Mouse (Mus musculus) myocyte (in vitro differentiated cells): ENCODE data around the gene Ppp1r14b.

Experiments used
- MAX ChIP-seq: IDR thresholded peaks from one replicate; pipeline ENCODE4 v1.6.1; 2011; ENCODE audit warnings: low read depth, mild to moderate bottlenecking, control low read depth
- MYOD1 ChIP-seq, 3 experiments: IDR thresholded peaks; one replicate each; pipeline ENCODE4 v1.6.1; 2011; ENCODE audit warnings: control low read depth in 2 of 3, low read depth in 2 of 3, mild to moderate bottlenecking in 2 of 3, moderate library complexity in 1 of 3; ENCODE audit not compliant: insufficient read length in 2 of 3, control insufficient read depth in 1 of 3
- MYOG ChIP-seq, 3 experiments: IDR thresholded peaks; one replicate each; pipeline ENCODE4 v1.6.1; 2011; ENCODE audit warnings: control low read depth in 2 of 3, low read depth in 2 of 3, mild to moderate bottlenecking in 2 of 3; ENCODE audit not compliant: insufficient read length in 2 of 3, control insufficient read depth in 1 of 3, insufficient read depth in 1 of 3
- POLR2A ChIP-seq: IDR thresholded peaks from one replicate; pipeline ENCODE4 v1.6.1; 2011; ENCODE audit warnings: low read depth, mild to moderate bottlenecking, control low read depth, moderate library complexity; ENCODE audit not compliant: insufficient read length
- POLR2AphosphoS2 ChIP-seq: IDR thresholded peaks from one replicate; pipeline ENCODE4 v1.6.1; 2011; ENCODE audit warnings: low read depth, control low read depth; ENCODE audit not compliant: insufficient read length
- SRF ChIP-seq: IDR thresholded peaks from one replicate; pipeline ENCODE4 v1.6.1; 2011; ENCODE audit warnings: low read depth; ENCODE audit not compliant: control insufficient read depth, insufficient read length
- USF1 ChIP-seq: IDR thresholded peaks from one replicate; pipeline ENCODE4 v1.6.1; 2011; ENCODE audit warnings: low read depth, mild to moderate bottlenecking, control low read depth, moderate library complexity

- no peak for TF ChIP-seq POLR2A
- no peak for TF ChIP-seq USF1
- peak; percentile 89 for TF ChIP-seq POLR2AphosphoS2
- TF ChIP-seq MYOG (IDR thresholded peaks at IDR 0.05; ENCODE audit: control insufficient read depth in 1 of 3, insufficient read depth in 1 of 3, insufficient read length in 2 of 3, low read depth in 2 of 3): no peak
- no peak for TF ChIP-seq MYOD1 (IDR thresholded peaks at IDR 0.05; ENCODE audit: control insufficient read depth in 1 of 3, insufficient read length in 2 of 3, low read depth in 2 of 3)
- TF ChIP-seq MAX: no peak
- no peak for TF ChIP-seq SRF
Observed at GRCm38 (mm10) chr19:6979001-6979479, 4.3 kb downstream of the Ppp1r14b start.
